Mouse (Mus musculus): ENCODE measurements at regions not wholly inside any gene's neighbourhood (a gene's known extent, or its start where the extent isn't known, plus 50 kb on each side); places are given as distances from the start of the nearest gene placed in this dataset.

- peaks cover 10% of the 10 kb centered on the region for H3K4me1 ChIP-seq
- no peak overlapping the region for H3K9ac ChIP-seq (replicated peaks)
- no peak for ATAC-seq (replicated peaks)
- no peak overlapping the region for H3K4me2 ChIP-seq (replicated peaks)
- WGBS: 58% methylated on average over 6 of the region's 6 CpGs
- no peaks in the 10 kb centered on the region for H3K27me3 ChIP-seq
- no peak overlapping the region for H3K27ac ChIP-seq (replicated peaks)
- H3K36me3 ChIP-seq: no peaks in the 10 kb centered on the region
- H3K9me3 ChIP-seq: no peaks in the 10 kb centered on the region
- no peak overlapping the region for H3K4me3 ChIP-seq
Observed at GRCm38 (mm10) chr8:89439304-89439703, 395.3 kb upstream of the Sall1 start.

GRCm38 (mm10) chr8:89426969-89427368, 383.0 kb upstream of the Sall1 start:
- Histone ChIP-seq H3K4me1 (no peaks in the 10 kb centered on the region), H3K9me3 (no peaks in the 10 kb centered on the region), H3K36me3 (no peaks in the 10 kb centered on the region), H3K27me3 (no peaks in the 10 kb centered on the region), H3K4me2 (replicated peaks) (no peak overlapping the region), H3K27ac (replicated peaks) (no peak overlapping the region), H3K9ac (replicated peaks) (no peak overlapping the region), H3K4me3 (no peak overlapping the region)
- no peak for ATAC-seq (replicated peaks)
- WGBS: 89% methylated on average over 3 of the region's 3 CpGs

GRCm38 (mm10) chr8:89415287-89415686, 371.3 kb upstream of the Sall1 start:
- 85% methylated on average over 2 of the region's 2 CpGs for WGBS

GRCm38 (mm10) chr8:89412500-89412899, 368.5 kb upstream of the Sall1 start:
- Histone ChIP-seq H3K27me3 (no peaks in the 10 kb centered on the region), H3K4me3 (no peak overlapping the region), H3K4me2 (replicated peaks) (no peak overlapping the region), H3K36me3 (no peaks in the 10 kb centered on the region), H3K4me1 (0 out of 2 replicates have a peak, but pooled peaks cover 3% of the 10 kb centered on the region), H3K27ac (replicated peaks) (no peak overlapping the region), H3K9ac (replicated peaks) (no peak overlapping the region), H3K9me3 (no peaks in the 10 kb centered on the region)
- no peak for ATAC-seq (replicated peaks)
- 50% methylated on average over 8 of the region's 8 CpGs for WGBS

More at GRCm38 (mm10) chr8:89415287-89415686, 371.3 kb upstream of the Sall1 start:
- no peak for ATAC-seq (replicated peaks)
- Histone ChIP-seq H3K27me3 (no peaks in the 10 kb centered on the region), H3K27ac (replicated peaks) (no peak overlapping the region), H3K4me1 (0 out of 2 replicates have a peak, but pooled peaks cover 3% of the 10 kb centered on the region), H3K4me2 (replicated peaks) (no peak overlapping the region), H3K4me3 (no peak overlapping the region), H3K36me3 (no peaks in the 10 kb centered on the region), H3K9ac (replicated peaks) (no peak overlapping the region), H3K9me3 (0 out of 2 replicates have a peak, but pooled peaks cover 4% of the 10 kb centered on the region)

GRCm38 (mm10) chr8:89412046-89412445, 368.1 kb upstream of the Sall1 start:
- no peak for ATAC-seq (replicated peaks)
- 44% methylated on average over 7 of the region's 7 CpGs for WGBS
- H3K27me3 ChIP-seq: no peaks in the 10 kb centered on the region

GRCm38 (mm10) chr8:89406688-89407087, 362.7 kb upstream of the Sall1 start:
- H3K9ac ChIP-seq (replicated peaks): no peak overlapping the region
- H3K36me3 ChIP-seq: no peaks in the 10 kb centered on the region
- H3K4me2 ChIP-seq (replicated peaks): no peak overlapping the region
- no peak for ATAC-seq (replicated peaks)
- 77% methylated on average over 5 of the region's 5 CpGs for WGBS
- H3K4me1 ChIP-seq: no peaks in the 10 kb centered on the region
- H3K9me3 ChIP-seq: no peaks in the 10 kb centered on the region
- no peak overlapping the region for H3K4me3 ChIP-seq
- H3K27ac ChIP-seq (replicated peaks): no peak overlapping the region
- H3K27me3 ChIP-seq: no peaks in the 10 kb centered on the region

More at GRCm38 (mm10) chr8:89412046-89412445, 368.1 kb upstream of the Sall1 start:
- no peak overlapping the region for H3K9ac ChIP-seq (replicated peaks)
- H3K4me2 ChIP-seq (replicated peaks): no peak overlapping the region
- no peaks in the 10 kb centered on the region for H3K36me3 ChIP-seq
- H3K27ac ChIP-seq (replicated peaks): no peak overlapping the region
- H3K4me1 ChIP-seq: 0 out of 2 replicates have a peak, but pooled peaks cover 3% of the 10 kb centered on the region
- H3K9me3 ChIP-seq: no peaks in the 10 kb centered on the region
- H3K4me3 ChIP-seq: no peak overlapping the region

GRCm38 (mm10) chr8:89404287-89404686, 360.3 kb upstream of the Sall1 start:
- no peaks in the 10 kb centered on the region for H3K36me3 ChIP-seq
- H3K4me3 ChIP-seq: no peak overlapping the region
- H3K27ac ChIP-seq (replicated peaks): no peak overlapping the region
- no peaks in the 10 kb centered on the region for H3K27me3 ChIP-seq
- no peaks in the 10 kb centered on the region for H3K4me1 ChIP-seq
- H3K9me3 ChIP-seq: no peaks in the 10 kb centered on the region
- WGBS: 87% methylated on average over 3 of the region's 3 CpGs
- H3K9ac ChIP-seq (replicated peaks): no peak overlapping the region
- no peak for ATAC-seq (replicated peaks)
- no peak overlapping the region for H3K4me2 ChIP-seq (replicated peaks)

GRCm38 (mm10) chr8:89396673-89397072, 352.7 kb upstream of the Sall1 start:
- Histone ChIP-seq H3K9me3 (no peaks in the 10 kb centered on the region), H3K9ac (replicated peaks) (no peak overlapping the region), H3K4me2 (replicated peaks) (no peak overlapping the region), H3K27me3 (no peaks in the 10 kb centered on the region), H3K36me3 (no peaks in the 10 kb centered on the region), H3K4me1 (no peaks in the 10 kb centered on the region), H3K4me3 (no peak overlapping the region), H3K27ac (replicated peaks) (no peak overlapping the region)
- no peak for ATAC-seq (replicated peaks)

- ATAC-seq (replicated peaks): no peak
- no peaks in the 10 kb centered on the region for H3K9me3 ChIP-seq
Observed at GRCm38 (mm10) chr8:89392749-89393148, 348.8 kb upstream of the Sall1 start.

GRCm38 (mm10) chr8:89388761-89389160, 344.8 kb upstream of the Sall1 start:
- WGBS: 25% methylated on average over 6 of the region's 6 CpGs
- peaks cover 17% of the 10 kb centered on the region for H3K4me1 ChIP-seq

More at GRCm38 (mm10) chr8:89392749-89393148, 348.8 kb upstream of the Sall1 start:
- no peaks in the 10 kb centered on the region for H3K36me3 ChIP-seq
- no peak overlapping the region for H3K27ac ChIP-seq (replicated peaks)
- H3K4me3 ChIP-seq: no peak overlapping the region
- H3K27me3 ChIP-seq: no peaks in the 10 kb centered on the region
- H3K4me2 ChIP-seq (replicated peaks): no peak overlapping the region
- peaks cover 11% of the 10 kb centered on the region; the same call in 1 of the 2 replicates for H3K4me1 ChIP-seq
- WGBS: 86% methylated on average over 6 of the region's 6 CpGs
- no peak overlapping the region for H3K9ac ChIP-seq (replicated peaks)

GRCm38 (mm10) chr8:89387295-89387694, 343.3 kb upstream of the Sall1 start:
- 0 out of 2 replicates have a peak, but pooled peaks have one; percentile 19 for ATAC-seq (replicated peaks)
- H3K27ac ChIP-seq (replicated peaks): no peak overlapping the region

More at GRCm38 (mm10) chr8:89388761-89389160, 344.8 kb upstream of the Sall1 start:
- Histone ChIP-seq H3K9ac (replicated peaks) (no peak overlapping the region), H3K36me3 (no peaks in the 10 kb centered on the region), H3K9me3 (no peaks in the 10 kb centered on the region), H3K27me3 (no peaks in the 10 kb centered on the region), H3K27ac (replicated peaks) (no peak overlapping the region), H3K4me2 (replicated peaks) (no peak overlapping the region), H3K4me3 (no peak overlapping the region)
- ATAC-seq (replicated peaks): no peak

GRCm38 (mm10) chr8:89385028-89385427, 341.1 kb upstream of the Sall1 start:
- Histone ChIP-seq H3K36me3 (no peaks in the 10 kb centered on the region), H3K4me3 (no peak overlapping the region), H3K27me3 (no peaks in the 10 kb centered on the region), H3K9ac (replicated peaks) (no peak overlapping the region), H3K27ac (replicated peaks) (no peak overlapping the region), H3K9me3 (no peaks in the 10 kb centered on the region), H3K4me2 (replicated peaks) (no peak overlapping the region), H3K4me1 (peaks cover 17% of the 10 kb centered on the region)
- 78% methylated on average over 5 of the region's 5 CpGs for WGBS
- no peak for ATAC-seq (replicated peaks)

More at GRCm38 (mm10) chr8:89387295-89387694, 343.3 kb upstream of the Sall1 start:
- 17% methylated on average over 8 of the region's 8 CpGs for WGBS
- Histone ChIP-seq H3K27me3 (no peaks in the 10 kb centered on the region), H3K9ac (replicated peaks) (no peak overlapping the region), H3K4me3 (no peak overlapping the region), H3K4me2 (replicated peaks) (no peak overlapping the region), H3K4me1 (peaks cover 17% of the 10 kb centered on the region), H3K36me3 (no peaks in the 10 kb centered on the region), H3K9me3 (no peaks in the 10 kb centered on the region)

- no peaks in the 10 kb centered on the region for H3K36me3 ChIP-seq
- H3K27me3 ChIP-seq: no peaks in the 10 kb centered on the region
- H3K9ac ChIP-seq (replicated peaks): no peak overlapping the region
- H3K4me1 ChIP-seq: peaks cover 16% of the 10 kb centered on the region
- H3K4me2 ChIP-seq (replicated peaks): no peak overlapping the region
- no peak overlapping the region for H3K27ac ChIP-seq (replicated peaks)
- H3K4me3 ChIP-seq: no peak overlapping the region
- WGBS: 53% methylated on average over 5 of the region's 5 CpGs
- no peaks in the 10 kb centered on the region for H3K9me3 ChIP-seq
- ATAC-seq (replicated peaks): no peak
Observed at GRCm38 (mm10) chr8:89383781-89384180, 339.8 kb upstream of the Sall1 start.

Data from forebrain, embryonic 15.5 days (tissue).